Mouse (Mus musculus) erythroblast, embryonic 14.5 days (primary cell): ENCODE data around the gene Mad2l2. TPM values are rescaled to one million over a fixed set of nuclear protein-coding genes. Genes with fewer than 3 reads are reported as not detected.

Experiments used
- H3K27me3 ChIP-seq: 2 replicates; pipeline ENCODE4 v1.6.1; 2012; ENCODE audit warnings: inconsistent platforms; ENCODE audit not compliant: control insufficient read depth
- H3K36me3 ChIP-seq: 2 replicates; pipeline ENCODE4 v1.6.1; 2012; ENCODE audit warnings: mild to moderate bottlenecking, inconsistent platforms; ENCODE audit not compliant: control insufficient read depth
- H3K4me1 ChIP-seq: 2 replicates; pipeline ENCODE4 v1.6.1; 2012; ENCODE audit warnings: inconsistent platforms; ENCODE audit not compliant: control insufficient read depth
- H3K4me3 ChIP-seq: replicated peaks from 2 replicates; pipeline ENCODE3; 2012; ENCODE audit warnings: moderate library complexity, mild to moderate bottlenecking, inconsistent platforms
- H3K9me3 ChIP-seq: 2 replicates; pipeline ENCODE4 v1.6.1; 2012; ENCODE audit warnings: low read length, inconsistent platforms, mixed read lengths; ENCODE audit not compliant: control insufficient read depth
- GATA1 ChIP-seq: IDR thresholded peaks from 2 replicates; pipeline ENCODE4 v1.6.1; 2012; ENCODE audit warnings: low read length, inconsistent platforms, mixed read lengths
- TAL1 ChIP-seq: IDR thresholded peaks from 3 replicates; pipeline ENCODE4 v1.6.1; 2012; ENCODE audit warnings: low read length, inconsistent platforms, mixed read lengths
- polyA plus RNA-seq: library from polyadenylated mRNA; stranded (reverse); fragments of >175 nt; gene quantifications from 2 replicates; pipeline ENCODE4 v1.2.3, GENCODE M21; 2012

Mad2l2 gene
- 2.9 and 3.8 TPM in 2 replicates for polyA plus RNA-seq

GRCm38 (mm10) chr4:148130133-148130532, at the start of gene Mad2l2:
Gene Mad2l2, plus strand, starts transcription at chr4:148130384.
- Histone ChIP-seq H3K4me1 (peaks cover 3% of the 10 kb centered on the region), H3K4me3 (no peak within 1 kb of the TSS)

GRCm38 (mm10) chr4:148080597-148080973, 49.6 kb upstream of the Mad2l2 start:
- peaks cover 29% of the 10 kb centered on the region for H3K4me1 ChIP-seq
- H3K36me3 ChIP-seq, result peaks cover 11% of the 10 kb centered on the region

More at GRCm38 (mm10) chr4:148130133-148130532, at the start of gene Mad2l2:
- no peaks in the 10 kb centered on the region for H3K9me3 ChIP-seq
- H3K27me3 ChIP-seq, result peaks cover 63% of the 10 kb centered on the region
- TF ChIP-seq TAL1, result no peak
- no peak for TF ChIP-seq GATA1
- no peaks in the 10 kb centered on the region for H3K36me3 ChIP-seq

GRCm38 (mm10) chr4:148081201-148081600, 49.0 kb upstream of the Mad2l2 start:
- H3K4me1 ChIP-seq, result peaks cover 31% of the 10 kb centered on the region
- no peaks in the 10 kb centered on the region for H3K9me3 ChIP-seq
- H3K36me3 ChIP-seq, result peaks cover 11% of the 10 kb centered on the region
- H3K27me3 ChIP-seq, result no peaks in the 10 kb centered on the region
- H3K4me3 ChIP-seq, result no peak overlapping the region
- TF ChIP-seq TAL1 (no peak), GATA1 (no peak)

More at GRCm38 (mm10) chr4:148080597-148080973, 49.6 kb upstream of the Mad2l2 start:
- no peaks in the 10 kb centered on the region for H3K9me3 ChIP-seq
- H3K4me3 ChIP-seq, result no peak overlapping the region
- H3K27me3 ChIP-seq, result no peaks in the 10 kb centered on the region
- TF ChIP-seq GATA1 (no peak), TAL1 (no peak)

- no peaks in the 10 kb centered on the region for H3K9me3 ChIP-seq
- H3K36me3 ChIP-seq, result peaks cover 11% of the 10 kb centered on the region
- no peak overlapping the region for H3K4me3 ChIP-seq
- TF ChIP-seq GATA1, result no peak
- no peak for TF ChIP-seq TAL1
- H3K27me3 ChIP-seq, result no peaks in the 10 kb centered on the region
- peaks cover 37% of the 10 kb centered on the region for H3K4me1 ChIP-seq
Observed at GRCm38 (mm10) chr4:148082257-148083044, 47.7 kb upstream of the Mad2l2 start.

GRCm38 (mm10) chr4:148083176-148083899, 46.8 kb upstream of the Mad2l2 start:
- TF ChIP-seq GATA1 (no peak), TAL1 (no peak)
- Histone ChIP-seq H3K4me3 (no peak overlapping the region), H3K27me3 (no peaks in the 10 kb centered on the region), H3K9me3 (no peaks in the 10 kb centered on the region), H3K36me3 (peaks cover 11% of the 10 kb centered on the region), H3K4me1 (peaks cover 46% of the 10 kb centered on the region)

- Histone ChIP-seq H3K27me3 (no peaks in the 10 kb centered on the region), H3K4me1 (peaks cover 47% of the 10 kb centered on the region)
- no peak for TF ChIP-seq GATA1
- TF ChIP-seq TAL1, result no peak
Observed at GRCm38 (mm10) chr4:148084261-148084714, 45.9 kb upstream of the Mad2l2 start.

GRCm38 (mm10) chr4:148085131-148085906, 44.9 kb upstream of the Mad2l2 start:
- peaks cover 47% of the 10 kb centered on the region for H3K4me1 ChIP-seq
- peaks cover 7% of the 10 kb centered on the region for H3K36me3 ChIP-seq
- TF ChIP-seq TAL1 (no peak), GATA1 (no peak)
- no peaks in the 10 kb centered on the region for H3K27me3 ChIP-seq
- no peaks in the 10 kb centered on the region for H3K9me3 ChIP-seq
- no peak overlapping the region for H3K4me3 ChIP-seq

More at GRCm38 (mm10) chr4:148084261-148084714, 45.9 kb upstream of the Mad2l2 start:
- Histone ChIP-seq H3K36me3 (peaks cover 11% of the 10 kb centered on the region), H3K4me3 (no peak overlapping the region), H3K9me3 (no peaks in the 10 kb centered on the region)

- Histone ChIP-seq H3K27me3 (no peaks in the 10 kb centered on the region), H3K9me3 (no peaks in the 10 kb centered on the region), H3K36me3 (peaks cover 5% of the 10 kb centered on the region), H3K4me1 (peaks cover 47% of the 10 kb centered on the region), H3K4me3 (no peak overlapping the region)
- no peak for TF ChIP-seq GATA1
- TF ChIP-seq TAL1, result no peak
Observed at GRCm38 (mm10) chr4:148085907-148086305, 44.3 kb upstream of the Mad2l2 start.
